Mouse (Mus musculus) lung, adult 18-20 months (tissue): Measurements from ENCODE around the gene Itga7.

ENCODE experiments used
- DNase-seq, 2 experiments: peaks; one replicate each; pipeline ENCODE4 v3.0.0; 2022; ENCODE audit warnings: mixed read lengths in 2 of 2

Itga7 gene

DNA sequence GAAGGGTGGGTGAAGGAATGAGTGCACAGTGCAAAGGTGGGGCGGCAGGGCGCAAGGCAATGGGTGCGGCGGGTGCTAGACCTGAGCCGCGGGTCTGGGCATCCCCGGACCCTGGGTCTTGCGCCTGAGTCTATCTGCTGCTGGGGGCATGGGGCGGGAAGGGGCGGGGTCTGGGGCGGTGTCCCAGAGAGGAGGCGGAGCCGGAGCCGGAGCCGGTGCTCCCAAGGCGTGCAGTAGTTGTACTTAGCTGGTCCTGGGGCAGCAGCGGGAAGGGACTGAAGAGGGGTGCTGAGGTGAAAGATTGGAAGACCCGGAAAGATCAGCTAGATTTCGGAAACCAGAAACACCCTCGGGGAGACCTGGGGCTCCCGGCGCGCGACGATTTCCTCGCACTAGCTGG is at the start of gene Itga7:
Itga7 (plus strand) TSS at position 245 of the 400 bp plus-strand sequence.
- DNase-seq = peak; percentile 38 to 41

DNA sequence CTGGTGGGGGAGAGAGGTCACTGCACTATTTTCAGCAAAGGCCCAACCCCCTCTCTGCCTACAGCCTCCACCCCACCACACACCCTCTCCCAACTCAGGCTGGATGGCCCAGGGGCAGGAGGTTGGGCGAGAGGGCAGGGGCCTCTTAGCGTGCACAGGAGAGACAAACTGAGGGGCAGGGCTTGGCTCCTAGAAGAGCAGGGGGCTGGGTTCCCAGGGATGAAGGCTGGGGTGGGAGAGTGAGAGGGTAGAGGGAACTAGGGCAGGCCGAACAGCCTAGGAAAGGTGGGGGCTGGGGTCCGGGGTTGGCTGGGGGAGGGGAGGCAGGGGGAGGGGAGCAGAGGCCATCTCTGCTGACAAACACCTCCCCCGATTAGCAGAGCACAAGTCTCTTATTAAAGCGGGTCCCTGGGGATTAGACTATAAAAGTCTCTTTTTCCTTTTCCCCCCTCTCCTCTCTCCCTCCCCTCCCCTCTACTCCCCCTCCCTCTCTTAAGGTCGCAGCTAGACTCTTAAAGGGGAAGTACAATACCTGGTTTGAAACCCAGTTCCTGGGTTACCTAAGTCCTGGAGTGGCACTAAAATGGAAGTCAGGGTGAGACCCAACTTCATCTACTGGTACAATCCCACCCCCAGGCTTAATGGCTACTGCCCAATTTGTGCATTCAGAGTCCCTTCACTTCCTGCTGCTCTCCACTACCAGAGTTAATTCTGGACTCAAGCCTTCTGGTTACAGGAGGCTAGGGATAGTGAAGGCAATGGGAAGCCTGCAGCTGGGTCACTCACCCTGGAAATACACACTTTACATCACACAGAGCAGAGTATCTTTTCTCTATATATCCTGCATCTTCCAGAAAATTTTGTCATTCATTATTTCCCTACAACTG is 44.4 kb upstream of the Itga7 start:
- no peak for DNase-seq

DNA sequence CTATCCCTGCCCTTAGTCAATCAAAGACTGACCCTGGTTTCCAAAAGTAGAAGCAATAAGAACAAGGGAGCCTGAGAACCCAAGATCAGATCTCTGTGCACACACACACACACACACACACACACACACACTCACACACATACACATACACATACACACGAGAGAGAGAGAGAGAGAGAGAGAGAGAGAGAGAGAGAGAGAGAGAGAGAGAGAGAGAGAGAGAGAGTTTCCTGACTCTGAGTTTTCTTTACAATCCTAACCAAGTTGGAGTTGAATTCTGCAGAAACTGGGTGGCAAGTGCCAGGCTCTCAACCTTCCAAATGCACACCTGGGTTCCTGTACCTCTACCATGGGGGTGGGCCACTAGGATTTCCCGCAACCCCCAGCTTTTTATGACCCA is 43.8 kb upstream of the Itga7 start:
- no peak for DNase-seq

DNA sequence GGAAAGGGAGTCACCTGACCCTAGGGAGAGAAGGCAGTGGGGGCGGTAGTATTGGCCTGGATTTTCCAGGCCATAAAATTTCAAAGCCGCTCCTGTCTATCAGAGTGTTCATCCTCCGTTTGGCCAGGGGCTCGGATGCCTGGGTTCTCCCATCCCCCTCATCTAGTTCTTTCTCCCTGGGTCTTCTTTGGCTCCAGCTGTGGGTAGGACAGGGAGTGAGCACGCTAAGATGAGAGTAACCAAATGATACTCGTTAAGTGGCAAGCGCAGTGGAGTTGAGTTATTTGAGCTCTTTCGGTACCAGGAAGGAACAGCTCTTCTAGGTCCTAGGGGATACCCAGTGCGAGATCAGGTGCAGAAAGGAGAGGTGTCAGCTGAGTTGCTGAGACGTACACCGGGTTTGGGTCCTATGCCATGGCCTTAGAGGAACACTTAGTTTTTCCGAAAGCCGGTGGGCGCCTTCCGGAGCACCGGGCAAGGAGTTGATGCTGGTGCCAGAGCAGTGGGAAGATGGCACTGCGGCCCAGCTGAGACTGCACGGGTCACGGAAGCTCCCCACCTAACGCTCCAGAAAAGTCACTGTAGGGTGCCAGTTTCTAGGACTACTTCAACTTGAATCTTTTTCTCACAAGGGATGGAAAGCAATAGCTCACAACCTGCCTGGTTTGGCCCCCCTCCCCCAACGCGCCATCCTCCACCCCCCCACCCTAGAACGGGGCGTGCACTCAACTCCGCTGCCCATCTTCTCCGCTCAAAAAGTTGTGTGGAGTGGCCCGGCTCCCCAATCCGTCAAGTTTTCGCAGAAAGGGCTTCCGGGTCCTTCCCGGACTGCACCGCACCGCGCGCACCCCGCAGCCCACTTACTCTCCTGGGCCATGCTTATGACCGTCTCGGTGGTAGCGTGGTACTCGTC is 43.0 kb upstream of the Itga7 start:
- DNase-seq = no peak

DNA sequence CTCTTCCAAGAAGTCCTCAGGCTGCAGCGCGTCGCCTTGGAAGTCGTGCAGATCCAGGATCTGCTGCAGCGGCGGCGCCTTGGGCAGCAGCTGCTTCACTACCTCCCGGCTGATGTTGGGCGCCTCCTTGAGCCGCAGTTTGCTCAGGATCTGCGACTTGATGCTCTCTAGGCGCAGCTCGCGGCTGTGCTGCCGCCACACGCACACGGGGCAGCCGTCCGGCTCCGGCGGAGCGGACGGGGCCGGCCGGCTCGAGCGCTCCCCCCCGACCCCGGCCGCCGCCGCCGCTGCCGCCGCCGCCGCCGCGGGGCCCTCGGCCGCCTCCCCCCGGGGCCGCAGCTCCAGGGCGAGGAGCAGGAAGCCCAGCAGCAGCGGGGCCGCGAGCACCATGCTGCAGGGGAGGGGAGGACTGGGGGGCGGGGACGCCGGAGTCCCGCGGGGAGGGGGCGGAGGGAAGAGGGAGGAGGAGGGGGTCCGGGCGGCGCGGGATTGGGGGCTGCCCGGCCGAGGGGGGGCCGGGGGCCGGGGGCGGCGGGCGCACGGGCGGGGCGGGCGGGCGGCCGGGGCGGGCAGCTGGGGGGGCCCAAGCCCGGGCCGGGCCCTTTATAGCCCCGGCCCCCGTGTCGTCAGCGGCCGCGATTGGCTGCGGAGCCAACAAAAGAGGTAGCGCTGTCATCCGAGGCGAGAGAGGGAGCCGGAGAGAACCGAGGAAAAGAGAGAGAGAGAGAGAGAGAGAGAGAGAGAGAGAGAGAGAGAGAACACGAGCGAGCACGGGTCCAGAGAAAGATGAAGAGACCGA is 42.1 kb upstream of the Itga7 start, which contains the start of gene Gdf11:
Gdf11 (minus strand) TSS at position 423 of the 799 bp plus-strand sequence.
- peak; percentile 29 to 39 for DNase-seq

DNA sequence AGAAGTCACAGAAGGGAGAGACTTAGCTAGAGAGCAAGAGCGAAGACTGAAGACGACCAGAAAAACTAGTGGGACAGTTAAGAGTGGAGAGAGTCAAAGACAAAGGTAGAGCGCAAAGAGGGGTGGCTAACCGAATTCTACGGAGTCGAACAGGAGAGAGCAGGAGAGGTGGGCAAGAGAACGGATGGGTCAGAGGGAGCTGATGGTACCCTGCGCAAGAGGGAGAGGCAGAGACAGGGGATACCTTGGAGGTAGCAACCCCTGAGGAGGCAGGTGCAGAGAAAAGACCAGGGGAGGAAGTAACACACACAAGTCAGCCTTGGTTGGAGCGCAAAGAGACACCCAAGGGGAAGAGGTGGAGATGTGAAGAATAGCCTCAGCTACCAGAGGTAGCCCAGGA is 41.4 kb upstream of the Itga7 start:
- no peak for DNase-seq

DNA sequence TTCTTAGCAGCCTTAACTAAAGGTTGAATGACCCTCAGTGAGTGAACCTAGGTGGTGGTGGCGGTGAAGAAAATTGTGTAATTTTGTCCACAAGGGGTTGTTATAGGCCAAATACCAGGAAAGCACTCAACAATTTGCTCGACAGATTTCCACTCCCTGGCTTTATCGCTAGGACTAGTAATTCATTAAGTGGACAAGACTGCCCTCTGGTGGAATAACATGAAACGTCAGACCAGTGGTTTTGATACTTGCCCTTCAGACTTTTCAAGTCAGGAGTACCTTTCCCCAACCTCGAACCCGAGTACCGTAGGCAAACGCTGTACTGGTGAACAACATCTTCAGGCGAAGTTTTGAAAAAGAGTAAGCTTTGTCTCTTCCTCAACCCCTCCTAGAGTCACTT is 38.2 kb upstream of the Itga7 start:
- peak; percentile 50 to 82 for DNase-seq

DNA sequence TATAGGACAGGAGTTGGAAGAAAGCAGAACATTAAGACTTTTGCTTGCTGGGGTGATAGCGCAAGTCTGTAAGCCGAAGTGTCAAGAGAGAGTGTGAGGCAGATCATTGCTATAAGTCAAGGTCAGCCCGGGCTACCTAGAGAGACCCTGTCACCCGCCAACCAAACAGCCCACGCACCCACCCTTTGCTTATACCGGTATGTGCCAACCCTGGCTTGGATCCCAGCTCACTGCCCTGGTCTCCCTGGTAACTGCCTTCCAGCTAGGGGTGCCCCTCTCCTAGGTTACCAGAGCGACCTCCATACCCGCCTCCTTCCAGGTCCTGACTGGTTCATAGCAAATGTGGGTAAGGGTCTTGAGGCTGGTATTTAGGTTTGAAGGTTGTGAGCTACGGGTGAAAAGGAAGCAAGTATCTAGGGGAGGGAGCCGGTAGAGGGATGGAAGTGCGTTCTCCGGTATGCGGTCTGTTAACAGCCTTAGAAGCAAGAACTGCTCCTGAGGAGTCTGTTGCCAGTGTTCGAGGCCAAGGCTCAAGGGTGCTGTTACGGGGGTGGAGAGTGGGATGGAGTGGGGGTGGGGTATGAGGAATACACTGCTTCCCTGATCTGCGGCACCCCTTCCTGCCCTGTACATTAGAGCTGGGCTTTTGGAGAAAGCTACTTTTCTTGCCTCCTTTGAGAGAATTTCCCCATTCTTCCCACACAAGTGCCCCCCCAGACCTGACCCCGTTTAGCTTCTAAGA is 37.5 kb upstream of the Itga7 start:
- peak in 1 of 2 experiments; percentile 47 for DNase-seq

DNA sequence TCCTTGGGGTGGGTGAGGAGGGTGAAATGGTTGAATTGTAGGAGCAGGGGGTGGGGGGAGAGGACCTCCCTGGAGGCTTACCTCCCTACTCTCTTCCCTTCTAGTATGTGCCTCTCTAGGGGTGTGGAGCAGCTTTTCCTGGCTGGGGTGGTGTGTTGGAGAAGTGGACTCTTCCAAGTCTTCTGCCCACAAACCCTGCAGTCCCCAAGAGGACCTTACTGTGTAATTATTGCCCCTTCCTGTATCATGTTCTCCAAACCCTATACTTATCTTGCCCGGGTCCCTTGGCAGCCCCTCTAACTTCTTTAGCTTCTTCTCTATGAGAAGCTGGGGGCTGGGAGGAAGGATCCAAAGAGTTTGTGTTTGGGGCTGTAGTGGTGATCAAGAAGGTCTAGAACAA is 36.8 kb upstream of the Itga7 start:
- no peak for DNase-seq

DNA sequence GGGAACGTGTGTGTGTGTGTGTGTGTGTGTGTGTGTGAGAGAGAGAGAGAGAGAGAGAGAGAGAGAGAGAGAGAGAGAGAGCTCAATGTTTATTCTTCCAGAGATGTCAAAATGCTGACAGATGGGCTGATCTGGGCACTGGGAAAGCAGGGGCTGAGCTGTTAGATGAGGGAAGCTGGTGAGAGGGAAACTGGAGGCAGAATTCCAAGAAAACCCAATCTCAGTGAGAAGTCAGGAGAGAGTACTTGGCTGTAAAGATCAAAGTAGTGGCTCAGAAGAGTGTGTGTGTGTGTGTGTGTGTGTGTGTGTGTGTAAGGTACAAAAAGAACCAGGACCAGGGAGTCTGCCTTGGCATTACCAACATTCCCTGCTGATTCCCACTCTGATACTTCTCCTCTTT is 36.1 kb upstream of the Itga7 start:
- DNase-seq = no peak

DNA sequence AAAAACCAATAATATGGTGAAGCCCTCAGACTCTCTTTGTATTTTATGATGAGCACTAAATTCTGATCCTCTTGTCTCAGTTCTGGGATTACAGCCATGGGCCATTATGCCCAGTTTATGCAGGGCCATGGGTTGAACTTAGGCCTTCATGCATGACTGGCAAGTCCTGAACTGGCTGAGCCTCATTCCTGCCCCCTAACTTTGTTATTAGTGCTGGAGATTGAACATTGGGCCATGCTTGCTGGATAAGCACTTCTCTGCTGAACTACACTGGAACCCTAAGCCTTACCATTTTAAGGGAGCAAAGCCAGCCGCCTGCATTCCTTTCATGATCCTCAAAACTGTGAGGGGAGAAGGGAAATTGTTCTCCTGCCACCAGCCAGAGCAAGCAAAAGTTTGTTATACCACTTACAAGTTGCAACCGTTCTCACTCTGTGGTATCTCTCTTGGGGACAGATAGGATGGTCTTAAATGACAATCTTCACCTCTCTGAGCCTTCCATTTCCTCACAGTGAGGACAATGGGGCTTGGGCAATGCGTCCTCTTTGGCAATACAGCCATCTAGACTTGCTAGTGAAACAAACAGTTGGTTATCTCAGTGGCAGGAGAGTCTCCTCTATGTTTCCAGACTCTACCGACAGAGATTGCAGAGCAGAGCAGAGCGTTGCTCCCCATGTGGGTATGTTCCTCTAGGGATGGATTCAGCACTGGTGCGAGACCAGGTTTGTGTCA is 33.7 kb upstream of the Itga7 start:
- DNase-seq = no peak

DNA sequence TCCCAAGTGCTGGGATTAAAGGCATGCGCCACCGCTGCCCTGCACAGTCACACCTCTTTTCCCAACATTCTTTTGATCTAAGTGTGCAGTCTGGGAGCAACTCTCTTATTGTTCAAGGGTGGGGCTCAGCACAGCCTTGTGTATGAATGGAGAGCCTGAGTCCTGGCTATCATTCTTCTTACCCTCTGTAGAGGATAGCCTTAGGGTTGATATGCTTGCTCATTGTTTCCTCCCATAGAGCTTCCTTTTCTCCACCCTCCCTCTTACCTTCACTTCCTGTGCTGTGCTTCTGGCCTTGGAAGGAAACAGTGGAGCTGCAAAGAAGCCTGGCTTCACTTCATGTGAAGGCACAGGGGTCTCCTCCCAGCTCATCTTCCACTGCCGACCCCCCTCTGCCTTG is 32.9 kb upstream of the Itga7 start, which contains the start of gene Cd63:
Cd63 (plus strand) TSS at position 292 of the 400 bp plus-strand sequence.
- no peak for DNase-seq

DNA sequence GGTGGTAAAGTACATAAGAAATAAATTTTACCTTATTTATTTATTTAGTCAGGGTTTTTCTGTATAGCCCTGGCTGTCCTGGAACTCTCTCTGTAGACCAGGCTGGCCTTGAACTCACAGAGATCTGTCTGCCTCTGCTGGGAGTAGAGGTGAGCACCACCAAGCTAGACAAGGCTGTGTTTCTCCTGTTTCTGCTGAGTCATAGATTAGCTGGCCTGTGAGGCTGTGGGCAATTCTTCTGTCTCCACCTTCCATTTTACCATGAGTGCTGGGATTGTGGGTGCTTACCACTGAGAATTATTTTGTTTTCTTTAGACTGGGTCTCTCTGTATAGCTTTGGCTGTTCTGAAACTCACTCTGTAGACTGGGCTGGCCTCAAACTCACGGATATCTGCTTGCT is 32.2 kb upstream of the Itga7 start:
- no peak for DNase-seq

DNA sequence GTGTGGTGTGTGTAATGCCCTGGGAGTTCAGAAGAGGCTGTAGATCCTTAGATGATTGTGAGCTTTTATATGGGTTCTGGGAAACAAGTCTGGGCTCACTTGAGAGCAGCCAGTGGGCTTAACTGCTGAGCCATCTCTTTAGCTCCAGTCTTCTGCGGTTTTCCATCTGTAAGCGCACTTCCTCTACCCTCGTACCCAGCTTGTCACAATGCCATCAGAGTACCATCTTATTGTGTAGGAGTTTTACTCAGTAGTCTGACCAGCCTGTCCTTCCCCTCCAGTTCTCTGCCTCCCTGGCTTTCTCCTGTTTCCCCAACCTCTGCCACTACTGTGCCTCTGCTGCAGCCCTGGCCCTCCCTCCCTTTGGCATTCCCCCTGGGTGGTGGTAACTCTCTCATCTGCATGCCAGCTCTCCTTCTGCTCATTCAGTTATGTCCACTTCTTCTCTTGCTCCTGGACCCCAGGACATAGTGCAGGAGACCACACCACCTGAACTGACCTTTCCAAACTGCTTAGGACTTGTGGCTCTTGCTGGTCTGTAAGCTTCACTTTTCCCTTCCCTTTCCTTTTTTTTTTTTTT is 31.1 kb upstream of the Itga7 start:
- no peak for DNase-seq

DNA sequence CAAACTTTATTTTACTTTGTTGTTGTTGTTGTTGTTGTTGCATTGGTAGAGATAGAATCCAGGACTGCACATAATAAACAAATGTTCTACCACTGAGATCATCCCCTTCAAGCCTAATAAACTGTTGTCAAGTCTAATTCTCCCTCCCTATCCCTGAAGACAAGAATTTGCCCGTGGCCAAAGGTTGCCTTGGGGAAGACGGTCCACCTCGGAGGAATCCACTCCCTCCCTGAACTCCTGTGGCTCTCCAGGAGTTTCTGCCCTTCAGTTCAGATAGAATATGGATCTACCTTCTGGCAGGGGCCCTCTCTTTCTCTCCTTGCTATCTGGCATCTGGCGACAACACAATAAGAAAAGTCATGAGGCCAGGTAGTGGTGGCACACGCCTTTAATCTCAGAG is 28.8 kb upstream of the Itga7 start:
- no peak for DNase-seq

DNA sequence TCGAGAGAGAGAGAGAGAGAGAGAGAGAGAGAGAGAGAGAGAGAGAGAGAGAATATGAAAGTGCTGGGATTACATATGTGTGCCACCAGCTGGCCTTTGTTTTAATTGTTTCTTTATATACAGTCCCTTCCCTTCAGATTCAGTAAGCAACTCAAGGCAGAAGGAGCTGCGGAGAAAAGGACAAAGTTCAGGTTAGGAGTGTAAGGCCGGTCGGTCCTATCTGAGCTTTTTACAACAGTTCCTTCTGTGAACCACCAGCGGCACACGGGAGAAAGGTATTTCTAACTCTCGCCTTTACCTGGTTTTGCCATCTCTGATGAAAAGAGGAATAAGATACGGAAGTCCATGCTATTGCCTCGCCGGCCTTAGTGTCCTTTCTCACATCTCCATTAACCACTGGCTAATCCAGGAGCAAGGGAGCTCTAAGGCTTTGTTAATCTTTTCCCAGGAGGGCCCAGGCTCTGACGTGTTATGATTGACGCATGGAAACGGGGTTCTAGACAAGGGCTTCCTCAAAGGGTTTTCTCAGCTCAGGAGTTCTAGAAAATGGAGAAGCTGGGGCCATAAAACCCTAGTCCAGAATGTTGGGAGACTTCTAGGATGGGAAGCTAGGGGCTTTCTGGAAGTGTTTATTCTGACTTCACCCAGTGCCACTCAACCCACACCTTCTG is 24.7 kb upstream of the Itga7 start:
- DNase-seq = peak in 1 of 2 experiments; percentile 21

DNA sequence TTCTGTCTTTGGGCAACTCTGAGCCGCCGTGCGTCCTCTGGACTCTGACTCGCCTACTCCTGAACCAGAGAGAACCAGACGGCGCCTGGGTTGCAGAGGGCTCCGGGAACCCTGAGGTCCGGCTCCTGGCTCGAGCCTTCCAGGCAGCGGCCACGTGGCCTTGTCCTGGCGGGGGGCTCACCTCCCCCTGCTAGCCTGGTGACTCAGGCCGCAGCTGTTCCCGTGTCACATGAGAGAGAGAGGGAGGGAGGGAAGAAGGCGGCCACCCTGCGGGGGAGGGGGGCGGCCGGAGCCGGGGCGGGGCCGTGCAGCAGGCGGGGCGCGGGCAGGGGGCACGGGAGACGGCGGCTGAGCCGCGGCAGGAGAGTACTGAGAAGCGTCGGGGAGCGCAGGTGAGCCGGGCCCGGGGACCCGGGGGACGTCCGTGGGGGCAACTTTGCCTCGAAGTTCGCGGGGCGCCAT is 24.0 kb upstream of the Itga7 start:
- peak; percentile 87 to 91 for DNase-seq

DNA sequence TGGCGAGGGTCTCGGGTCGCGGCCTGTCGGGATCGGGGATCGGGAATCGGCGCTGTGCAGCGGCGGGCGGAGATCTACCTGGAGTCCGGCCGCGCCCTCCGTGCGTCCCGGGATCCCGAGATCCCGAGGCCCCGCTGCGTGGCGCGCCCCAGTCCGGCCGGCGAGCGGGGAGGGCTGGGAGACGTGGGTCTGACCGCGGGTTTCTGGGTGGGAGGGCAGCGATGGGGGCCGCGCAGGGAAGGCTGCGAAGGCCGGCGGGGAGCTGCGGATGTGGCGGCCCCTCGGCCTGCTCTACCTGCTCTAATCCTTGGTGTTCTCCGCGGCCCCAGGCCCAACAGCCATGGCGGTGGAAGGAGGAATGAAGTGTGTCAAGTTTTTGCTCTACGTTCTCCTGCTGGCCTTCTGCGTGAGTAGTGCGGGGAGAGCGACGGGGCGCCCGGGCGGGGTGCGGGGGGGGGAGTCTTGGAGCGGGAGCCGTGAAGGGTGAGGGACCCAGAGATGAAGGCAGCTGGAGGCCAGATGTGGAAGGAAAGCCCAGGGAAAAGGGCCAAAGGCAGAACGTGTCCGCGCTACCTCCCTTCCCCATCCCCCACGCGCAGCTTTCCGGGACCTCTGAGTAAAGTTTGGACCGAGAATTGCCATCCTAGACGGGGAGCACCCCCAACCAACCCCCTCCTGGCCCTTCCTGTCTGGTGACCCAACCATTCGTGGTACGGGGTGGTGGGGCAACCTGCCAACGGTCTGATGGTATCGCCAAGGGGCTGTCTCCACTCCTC is 23.4 kb upstream of the Itga7 start:
- DNase-seq = peak; percentile 45 to 53

DNA sequence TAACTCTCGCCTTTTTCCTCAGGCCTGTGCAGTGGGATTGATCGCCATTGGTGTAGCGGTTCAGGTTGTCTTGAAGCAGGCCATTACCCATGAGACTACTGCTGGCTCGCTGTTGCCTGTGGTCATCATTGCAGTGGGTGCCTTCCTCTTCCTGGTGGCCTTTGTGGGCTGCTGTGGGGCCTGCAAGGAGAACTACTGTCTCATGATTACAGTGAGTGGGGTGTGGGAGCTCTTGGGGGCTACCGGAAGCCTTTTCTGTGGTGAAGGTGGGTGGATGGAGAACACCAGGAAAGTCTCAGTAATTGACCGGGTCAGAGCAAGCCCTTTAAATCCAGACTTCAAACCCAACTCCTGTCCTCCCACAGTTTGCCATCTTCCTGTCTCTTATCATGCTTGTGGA is 22.2 kb upstream of the Itga7 start:
- DNase-seq = peak in 1 of 2 experiments; percentile 32
